Mouse (Mus musculus) lung, embryonic 15.5 days (tissue): Measurements from ENCODE around the gene Rftn1. TPM values are rescaled to one million over a fixed set of nuclear protein-coding genes. Genes with fewer than 3 reads are reported as not detected.

Source experiments
- ATAC-seq: fragments of 200-750 bp; cut with Nextera tagmentation; 2 replicates; pipeline ENCODE4 v1.8.0; 2017; ENCODE audit warnings: moderate number of reproducible peaks, borderline replicate concordance; ENCODE audit not compliant: low FRiP score, low TSS enrichment; ENCODE audit errors: extremely low read depth
- H3K27ac ChIP-seq: fragments of 300-500 bp; sonication (generic); 2 replicates; pipeline ENCODE4 v1.5.1; 2015; ENCODE audit warnings: moderate library complexity, mild to moderate bottlenecking, inconsistent platforms
- H3K27me3 ChIP-seq: fragments of 300-500 bp; sonication (generic); 2 replicates; pipeline ENCODE4 v1.6.1; 2015; ENCODE audit warnings: inconsistent platforms
- H3K36me3 ChIP-seq: fragments of 300-500 bp; sonication (generic); 2 replicates; pipeline ENCODE4 v1.6.1; 2015; ENCODE audit warnings: inconsistent platforms
- H3K4me1 ChIP-seq: fragments of 300-500 bp; sonication (generic); 2 replicates; pipeline ENCODE4 v1.6.1; 2015; ENCODE audit warnings: inconsistent platforms
- H3K4me2 ChIP-seq: fragments of 300-500 bp; sonication (generic); 2 replicates; pipeline ENCODE4 v1.6.1; 2015; ENCODE audit warnings: inconsistent platforms, mild to moderate bottlenecking, moderate library complexity
- H3K4me3 ChIP-seq: fragments of 300-500 bp; sonication (generic); 2 replicates; pipeline ENCODE4 v1.5.1; 2015; ENCODE audit warnings: mild to moderate bottlenecking, inconsistent platforms
- H3K9ac ChIP-seq: fragments of 300-500 bp; sonication (generic); 2 replicates; pipeline ENCODE4 v1.6.1; 2015; ENCODE audit warnings: inconsistent platforms
- H3K9me3 ChIP-seq: fragments of 300-500 bp; sonication (generic); 2 replicates; pipeline ENCODE4 v1.6.1; 2016; ENCODE audit warnings: inconsistent platforms
- WGBS: fragments of 180-500 bp; shearing (Covaris S2); methylation state at CpG from one replicate; pipeline ENCODE4 v1.1.7; 2015; 5-methylcytosine and 5-hydroxymethylcytosine counted together
- polyA plus RNA-seq: library from polyadenylated mRNA; unstranded; fragments of >200 nt; fragmentation: Nextera tagmentation; extraction: Ambion mirVana; gene quantifications from 2 replicates; pipeline ENCODE4 v1.2.1, GENCODE M21; 2015

Rftn1 gene
- polyA plus RNA-seq, 1 experiment from 2014 or later = 18.4 TPM

GRCm38 (mm10) chr17:49996626-49997152 is 193.8 kb downstream of the Rftn1 start:
- Histone ChIP-seq H3K4me3 (no peak overlapping the region), H3K9ac (no peak overlapping the region), H3K27me3 (no peaks in the 10 kb centered on the region), H3K9me3 (no peaks in the 10 kb centered on the region), H3K4me1 (peaks cover 7% of the 10 kb centered on the region; the same call in 1 of the 2 replicates), H3K36me3 (no peaks in the 10 kb centered on the region), H3K27ac (no peak overlapping the region), H3K4me2 (no peak overlapping the region)
- no peak for ATAC-seq
- WGBS = 37% methylated on average over 5 of the region's 5 CpGs

- no peak overlapping the region for H3K4me2 ChIP-seq
- H3K36me3 ChIP-seq = no peaks in the 10 kb centered on the region
- WGBS = 81% methylated on average over 6 of the region's 6 CpGs
- no peak overlapping the region for H3K4me3 ChIP-seq
- no peaks in the 10 kb centered on the region for H3K9me3 ChIP-seq
- H3K4me1 ChIP-seq = peaks cover 7% of the 10 kb centered on the region; the same call in 1 of the 2 replicates
- no peaks in the 10 kb centered on the region for H3K27me3 ChIP-seq
- H3K27ac ChIP-seq = no peak overlapping the region
- no peak for ATAC-seq
- no peak overlapping the region for H3K9ac ChIP-seq
Measured at GRCm38 (mm10) chr17:49996097-49996496, 194.4 kb downstream of the Rftn1 start.

- no peaks in the 10 kb centered on the region for H3K36me3 ChIP-seq
- 83% methylated on average over 3 of the region's 3 CpGs for WGBS
- H3K4me2 ChIP-seq = no peak overlapping the region
- no peak overlapping the region for H3K4me3 ChIP-seq
- no peak for ATAC-seq
- no peaks in the 10 kb centered on the region for H3K27me3 ChIP-seq
- H3K27ac ChIP-seq = no peak overlapping the region
- H3K9ac ChIP-seq = no peak overlapping the region
- H3K9me3 ChIP-seq = no peaks in the 10 kb centered on the region
- H3K4me1 ChIP-seq = peaks cover 7% of the 10 kb centered on the region; the same call in 1 of the 2 replicates
Measured at GRCm38 (mm10) chr17:49995226-49995625, 195.2 kb downstream of the Rftn1 start.

GRCm38 (mm10) chr17:49993631-49994030 is 196.8 kb downstream of the Rftn1 start:
- H3K9me3 ChIP-seq = no peaks in the 10 kb centered on the region
- no peak overlapping the region for H3K27ac ChIP-seq
- no peak overlapping the region for H3K4me2 ChIP-seq
- ATAC-seq = no peak
- 80% methylated on average over 3 of the region's 3 CpGs for WGBS
- no peak overlapping the region for H3K4me3 ChIP-seq
- peaks cover 7% of the 10 kb centered on the region; the same call in 1 of the 2 replicates for H3K4me1 ChIP-seq
- no peaks in the 10 kb centered on the region for H3K36me3 ChIP-seq
- H3K9ac ChIP-seq = no peak overlapping the region
- no peaks in the 10 kb centered on the region for H3K27me3 ChIP-seq

- no peak; the same call in 1 of the 2 replicates for ATAC-seq
- H3K4me2 ChIP-seq = no peak overlapping the region
- WGBS = 32% methylated on average over 11 of the region's 11 CpGs
- H3K27me3 ChIP-seq = no peaks in the 10 kb centered on the region
- H3K4me1 ChIP-seq = peaks cover 7% of the 10 kb centered on the region; the same call in 1 of the 2 replicates
- H3K4me3 ChIP-seq = no peak overlapping the region
- no peaks in the 10 kb centered on the region for H3K9me3 ChIP-seq
- no peaks in the 10 kb centered on the region for H3K36me3 ChIP-seq
- H3K9ac ChIP-seq = no peak overlapping the region
- H3K27ac ChIP-seq = no peak overlapping the region
Measured at GRCm38 (mm10) chr17:49992625-49993603, 197.6 kb downstream of the Rftn1 start.

GRCm38 (mm10) chr17:49989583-49989982 is 200.9 kb downstream of the Rftn1 start:
- no peak overlapping the region for H3K27ac ChIP-seq
- peaks cover 7% of the 10 kb centered on the region; the same call in 1 of the 2 replicates for H3K4me1 ChIP-seq
- H3K9ac ChIP-seq = no peak overlapping the region
- 84% methylated on average over 8 of the region's 8 CpGs for whole genome bisulfite sequencing
- no peaks in the 10 kb centered on the region for H3K27me3 ChIP-seq
- no peaks in the 10 kb centered on the region for H3K36me3 ChIP-seq
- no peak overlapping the region for H3K4me2 ChIP-seq
- no peaks in the 10 kb centered on the region for H3K9me3 ChIP-seq
- no peak for ATAC-seq
- H3K4me3 ChIP-seq = no peak overlapping the region

GRCm38 (mm10) chr17:49987095-49987494 is 203.4 kb downstream of the Rftn1 start:
- H3K27me3 ChIP-seq = no peaks in the 10 kb centered on the region
- no peaks in the 10 kb centered on the region for H3K36me3 ChIP-seq
- no peak overlapping the region for H3K9ac ChIP-seq
- no peak for ATAC-seq
- no peaks in the 10 kb centered on the region for H3K9me3 ChIP-seq
- H3K4me3 ChIP-seq = no peak overlapping the region
- no peak overlapping the region for H3K27ac ChIP-seq
- no peaks in the 10 kb centered on the region for H3K4me1 ChIP-seq
- WGBS = 81% methylated on average over 6 of the region's 6 CpGs
- H3K4me2 ChIP-seq = no peak overlapping the region

GRCm38 (mm10) chr17:49983478-49983877 is 207.0 kb downstream of the Rftn1 start:
- Histone ChIP-seq H3K4me1 (no peaks in the 10 kb centered on the region), H3K9ac (no peak overlapping the region), H3K36me3 (no peaks in the 10 kb centered on the region), H3K4me2 (no peak overlapping the region), H3K4me3 (no peak overlapping the region), H3K9me3 (no peaks in the 10 kb centered on the region), H3K27me3 (no peaks in the 10 kb centered on the region), H3K27ac (no peak overlapping the region)
- no peak for ATAC-seq
- WGBS = 69% methylated on average over 5 of the region's 5 CpGs

GRCm38 (mm10) chr17:49982611-49983390 is 207.7 kb downstream of the Rftn1 start:
- WGBS = 77% methylated on average over 6 of the region's 6 CpGs
- no peak overlapping the region for H3K9ac ChIP-seq
- H3K36me3 ChIP-seq = no peaks in the 10 kb centered on the region
- H3K4me2 ChIP-seq = no peak overlapping the region
- no peak overlapping the region for H3K27ac ChIP-seq
- no peaks in the 10 kb centered on the region for H3K9me3 ChIP-seq
- no peak overlapping the region for H3K4me3 ChIP-seq
- no peak for ATAC-seq
- H3K27me3 ChIP-seq = no peaks in the 10 kb centered on the region
- H3K4me1 ChIP-seq = no peaks in the 10 kb centered on the region

GRCm38 (mm10) chr17:49981591-49981990 is 208.9 kb downstream of the Rftn1 start:
- Histone ChIP-seq H3K36me3 (no peaks in the 10 kb centered on the region), H3K9me3 (no peaks in the 10 kb centered on the region), H3K27me3 (no peaks in the 10 kb centered on the region), H3K27ac (no peak overlapping the region), H3K4me3 (no peak overlapping the region), H3K4me2 (no peak overlapping the region), H3K4me1 (no peaks in the 10 kb centered on the region), H3K9ac (no peak overlapping the region)
- 84% methylated on average over 4 of the region's 4 CpGs for WGBS
- ATAC-seq = no peak

- H3K9me3 ChIP-seq = no peaks in the 10 kb centered on the region
- no peaks in the 10 kb centered on the region for H3K36me3 ChIP-seq
- H3K9ac ChIP-seq = no peak overlapping the region
- WGBS = 83% methylated on average over 4 of the region's 4 CpGs
- no peak overlapping the region for H3K27ac ChIP-seq
- no peak overlapping the region for H3K4me3 ChIP-seq
- no peaks in the 10 kb centered on the region for H3K4me1 ChIP-seq
- no peaks in the 10 kb centered on the region for H3K27me3 ChIP-seq
- ATAC-seq = no peak
- H3K4me2 ChIP-seq = no peak overlapping the region
Measured at GRCm38 (mm10) chr17:49979761-49980285, 210.7 kb downstream of the Rftn1 start.
